Mouse (Mus musculus) spleen, adult 2 months (tissue): ENCODE results near the gene Adm. TPM values are rescaled to one million over a fixed set of nuclear protein-coding genes. Genes with fewer than 3 reads are reported as not detected.

Experiments
- DNase-seq, 2 experiments: peaks; one replicate each; pipeline versions ENCODE4 v3.0.0 to v3.0.0-alpha.2; 2012 to 2021; ENCODE audit warnings: low spot score in 2 of 2, low read depth in 1 of 2
- H3K27ac ChIP-seq: fragments of 200-500 bp; 2 replicates; pipeline ENCODE4 v1.5.1; 2012; ENCODE audit warnings: low read length, inconsistent platforms; ENCODE audit not compliant: insufficient read depth
- H3K27me3 ChIP-seq: fragments of 200-500 bp; 2 replicates; pipeline ENCODE4 v1.6.1; 2012; ENCODE audit warnings: mild to moderate bottlenecking, moderate library complexity, low read length, inconsistent platforms; ENCODE audit not compliant: control insufficient read depth, insufficient read depth
- H3K36me3 ChIP-seq: fragments of 200-500 bp; 2 replicates; pipeline ENCODE4 v1.6.1; 2012; ENCODE audit warnings: mild to moderate bottlenecking, low read length, inconsistent platforms; ENCODE audit not compliant: control insufficient read depth, insufficient read depth
- H3K4me1 ChIP-seq: fragments of 200-500 bp; 2 replicates; pipeline ENCODE4 v1.6.1; 2011; ENCODE audit warnings: inconsistent platforms; ENCODE audit not compliant: control insufficient read depth, insufficient read depth, insufficient read length
- H3K4me3 ChIP-seq: fragments of 200-500 bp; 2 replicates; pipeline ENCODE4 v1.5.1; 2011; ENCODE audit warnings: mild to moderate bottlenecking, inconsistent platforms; ENCODE audit not compliant: insufficient read depth, insufficient read length; ENCODE audit errors: extremely low read depth
- CTCF ChIP-seq: fragments of 200-500 bp; IDR thresholded peaks from 2 replicates; pipeline ENCODE4 v1.5.1; 2011; ENCODE audit warnings: mild to moderate bottlenecking, inconsistent platforms; ENCODE audit not compliant: insufficient read depth, insufficient read length, insufficient replicate concordance; ENCODE audit errors: extremely low read depth
- POLR2A ChIP-seq: fragments of 200-500 bp; IDR thresholded peaks from 2 replicates; pipeline ENCODE4 v1.6.1; 2011; ENCODE audit warnings: low read depth, low read length, inconsistent platforms
- WGBS: fragments of 180-500 bp; shearing (Covaris S2); methylation state at CpG from one replicate; pipeline ENCODE4 v1.1.7; 2018; 5-methylcytosine and 5-hydroxymethylcytosine counted together
- polyA plus RNA-seq: library from polyadenylated mRNA; depleted of rRNA; stranded (reverse); fragments of >200 nt; gene quantifications from 2 replicates; pipeline ENCODE4 v1.2.3, GENCODE M21; 2012

Gene Adm
- polyA plus RNA-seq, 1 experiment: 3.5 TPM

- Histone ChIP-seq H3K4me1 (no peaks in the 10 kb centered on the region; the same call in 1 of the 2 replicates), H3K27ac (no peak overlapping the region), H3K36me3 (no peaks in the 10 kb centered on the region), H3K4me3 (no peak overlapping the region), H3K27me3 (no peaks in the 10 kb centered on the region)
- no peak for DNase-seq
- TF ChIP-seq POLR2A (no peak), CTCF (no peak)
- WGBS: 89% methylated on average over 15 of the region's 15 CpGs
Measured at GRCm38 (mm10) chr7:110647559-110648454, 20.3 kb downstream of the Adm start.

- Histone ChIP-seq H3K4me3 (no peak overlapping the region), H3K4me1 (no peaks in the 10 kb centered on the region; the same call in 1 of the 2 replicates), H3K27ac (0 out of 2 replicates have a peak overlapping the region, but pooled peaks have one; percentile 18), H3K27me3 (no peaks in the 10 kb centered on the region), H3K36me3 (no peaks in the 10 kb centered on the region)
- no peak for DNase-seq
- TF ChIP-seq CTCF (no peak), POLR2A (no peak)
- WGBS: 89% methylated on average over 13 of the region's 13 CpGs
Measured at GRCm38 (mm10) chr7:110648455-110649085, 21.1 kb downstream of the Adm start.

- 53% methylated on average over 6 of the region's 6 CpGs for WGBS
- Histone ChIP-seq H3K4me3 (no peak overlapping the region), H3K27me3 (no peaks in the 10 kb centered on the region), H3K36me3 (no peaks in the 10 kb centered on the region), H3K27ac (no peak overlapping the region), H3K4me1 (no peaks in the 10 kb centered on the region; the same call in 1 of the 2 replicates)
- no peak for DNase-seq
- TF ChIP-seq POLR2A: no peak
Measured at GRCm38 (mm10) chr7:110649133-110649987, 21.9 kb downstream of the Adm start.

- no peak for DNase-seq
- Histone ChIP-seq H3K4me1 (no peaks in the 10 kb centered on the region; the same call in 1 of the 2 replicates), H3K36me3 (no peaks in the 10 kb centered on the region), H3K4me3 (no peak overlapping the region), H3K27ac (no peak overlapping the region), H3K27me3 (no peaks in the 10 kb centered on the region)
- no peak for TF ChIP-seq POLR2A
- 83% methylated on average over 4 of the region's 4 CpGs for WGBS
Measured at GRCm38 (mm10) chr7:110650491-110650890, 23.0 kb downstream of the Adm start.

- H3K27ac ChIP-seq: no peak overlapping the region
- DNase-seq: no peak
- no peaks in the 10 kb centered on the region for H3K27me3 ChIP-seq
- H3K4me3 ChIP-seq: no peak overlapping the region
- H3K36me3 ChIP-seq: no peaks in the 10 kb centered on the region
- WGBS: 90% methylated on average over 6 of the region's 6 CpGs
- no peaks in the 10 kb centered on the region; the same call in 1 of the 2 replicates for H3K4me1 ChIP-seq
- TF ChIP-seq POLR2A (no peak), CTCF (no peak)
Measured at GRCm38 (mm10) chr7:110651091-110651490, 23.6 kb downstream of the Adm start.

- TF ChIP-seq POLR2A (no peak), CTCF (no peak)
- H3K27ac ChIP-seq: no peak overlapping the region
- WGBS: 90% methylated on average over 3 of the region's 3 CpGs
- H3K4me1 ChIP-seq: peaks cover 3% of the 10 kb centered on the region; the same call in 1 of the 2 replicates
- H3K36me3 ChIP-seq: no peaks in the 10 kb centered on the region
- no peak overlapping the region for H3K4me3 ChIP-seq
- no peaks in the 10 kb centered on the region for H3K27me3 ChIP-seq
- DNase-seq: no peak
Measured at GRCm38 (mm10) chr7:110655230-110655629, 27.8 kb downstream of the Adm start.
